Mouse (Mus musculus) frontal cortex, postnatal 25 days (tissue): ENCODE measurements around the gene Dip2c.
A peak's percentile ranks its signal among the peaks of the same experiment; 100 is the strongest.

Experiments
- DNase-seq, 2 experiments: peaks; one replicate each; pipeline ENCODE4 v3.0.0; 2022; ENCODE audit warnings: low spot score in 2 of 2

The Dip2c gene

GRCm38 (mm10) chr13:9424434-9424833, 148.1 kb downstream of the Dip2c start:
- DNase-seq: no peak

GRCm38 (mm10) chr13:9426267-9426666, 149.9 kb downstream of the Dip2c start:
- no peak for DNase-seq

- DNase-seq: no peak
These were observed 150.5 kb downstream of the Dip2c start for GRCm38 (mm10) chr13:9426779-9427178.

GRCm38 (mm10) chr13:9429884-9430283, 153.6 kb downstream of the Dip2c start:
- DNase-seq: no peak

GRCm38 (mm10) chr13:9430724-9431123, 154.4 kb downstream of the Dip2c start:
- no peak for DNase-seq

- DNase-seq: no peak
These were observed 155.1 kb downstream of the Dip2c start for GRCm38 (mm10) chr13:9431441-9431840.

- DNase-seq: no peak
These were observed 166.7 kb downstream of the Dip2c start for GRCm38 (mm10) chr13:9443066-9443465.

GRCm38 (mm10) chr13:9445533-9446294, 169.4 kb downstream of the Dip2c start:
- no peak for DNase-seq

GRCm38 (mm10) chr13:9446448-9447115, 170.3 kb downstream of the Dip2c start:
- DNase-seq: no peak

GRCm38 (mm10) chr13:9450276-9450675, 173.9 kb downstream of the Dip2c start:
- no peak for DNase-seq

GRCm38 (mm10) chr13:9451952-9452351, 175.6 kb downstream of the Dip2c start:
- DNase-seq: no peak

- DNase-seq: no peak
These were observed 178.3 kb downstream of the Dip2c start for GRCm38 (mm10) chr13:9454426-9455177.

- no peak for DNase-seq
These were observed 179.7 kb downstream of the Dip2c start for GRCm38 (mm10) chr13:9455979-9456378.

GRCm38 (mm10) chr13:9457420-9458308, 181.3 kb downstream of the Dip2c start:
- DNase-seq: no peak

GRCm38 (mm10) chr13:9464457-9464856, 188.1 kb downstream of the Dip2c start:
- no peak for DNase-seq

GRCm38 (mm10) chr13:9467216-9467615, 190.9 kb downstream of the Dip2c start:
- DNase-seq: peak in 1 of 2 experiments; percentile 28

- no peak for DNase-seq
These were observed 197.1 kb downstream of the Dip2c start for GRCm38 (mm10) chr13:9473383-9473782.

- no peak for DNase-seq
These were observed 205.4 kb downstream of the Dip2c start for GRCm38 (mm10) chr13:9481722-9482121.

- no peak for DNase-seq
These were observed 213.4 kb downstream of the Dip2c start for GRCm38 (mm10) chr13:9489696-9490095.

GRCm38 (mm10) chr13:9494726-9495125, 218.4 kb downstream of the Dip2c start:
- no peak for DNase-seq

- no peak for DNase-seq
These were observed 228.0 kb downstream of the Dip2c start for GRCm38 (mm10) chr13:9504118-9504856.
